Mouse (Mus musculus) stomach, postnatal 0 days (tissue): ENCODE measurements at regions not wholly inside any gene's neighbourhood (a gene's known extent, or its start where the extent isn't known, plus 50 kb on each side); places are given as distances from the start of the nearest gene placed in this dataset.

Experiments
- ATAC-seq: fragments of 200-750 bp; cut with Nextera tagmentation; 2 replicates; pipeline ENCODE4 v1.8.0; 2017; ENCODE audit not compliant: low FRiP score, low TSS enrichment
- DNase-seq: peaks from one replicate; pipeline ENCODE4 v3.0.0-alpha.2; 2016; ENCODE audit warnings: low spot score
- H3K27ac ChIP-seq: fragments of 300-500 bp; sonication (generic); replicated peaks from 2 replicates; pipeline ENCODE4 v1.5.1; 2014; ENCODE audit warnings: mild to moderate bottlenecking, control low read depth
- H3K27me3 ChIP-seq: fragments of 300-500 bp; sonication (generic); 2 replicates; pipeline ENCODE4 v1.6.1; 2014; ENCODE audit warnings: low read length; ENCODE audit not compliant: control insufficient read depth, insufficient read depth
- H3K36me3 ChIP-seq: fragments of 300-500 bp; sonication (generic); 2 replicates; pipeline ENCODE4 v1.6.1; 2014; ENCODE audit warnings: low read length, mixed read lengths; ENCODE audit not compliant: control insufficient read depth, insufficient read depth
- H3K4me1 ChIP-seq: fragments of 300-500 bp; sonication (generic); replicated peaks from 2 replicates; pipeline ENCODE4 v1.6.1; 2014; ENCODE audit warnings: antibody characterized with exemption; ENCODE audit not compliant: control insufficient read depth, insufficient read depth
- H3K4me2 ChIP-seq: fragments of 300-500 bp; sonication (generic); replicated peaks from 2 replicates; pipeline ENCODE4 v1.6.1; 2014; ENCODE audit warnings: low read depth, mild to moderate bottlenecking, control low read depth, moderate library complexity
- H3K4me3 ChIP-seq: fragments of 300-500 bp; sonication (generic); 2 replicates; pipeline ENCODE4 v1.5.1; 2014; ENCODE audit warnings: low read depth, low read length, control low read depth
- H3K9ac ChIP-seq: fragments of 300-500 bp; sonication (generic); 2 replicates; pipeline ENCODE4 v1.6.1; 2014; ENCODE audit warnings: mild to moderate bottlenecking, low read length, control low read depth, mixed read lengths
- H3K9me3 ChIP-seq: fragments of 300-500 bp; sonication (generic); 2 replicates; pipeline ENCODE4 v1.6.1; 2016; ENCODE audit warnings: low read length; ENCODE audit not compliant: control insufficient read depth
- CTCF ChIP-seq: IDR thresholded peaks from 2 replicates; pipeline ENCODE4 v1.5.1; 2016; ENCODE audit warnings: antibody characterized with exemption, low read depth, mild to moderate bottlenecking, moderate library complexity
- EP300 ChIP-seq: optimal IDR thresholded peaks from 2 replicates; pipeline ENCODE3; 2016; ENCODE audit warnings: antibody characterized with exemption
- WGBS: fragments of 180-500 bp; shearing (Covaris S2); extraction: QIAGEN DNeasy Blood & Tissue Kit; methylation state at CpG from one replicate; pipeline ENCODE4 v1.1.7; 2014; 5-methylcytosine and 5-hydroxymethylcytosine counted together

- Histone ChIP-seq H3K4me2 (no peak overlapping the region), H3K36me3 (no peaks in the 10 kb centered on the region), H3K9ac (no peak overlapping the region), H3K9me3 (no peaks in the 10 kb centered on the region), H3K27ac (no peak overlapping the region), H3K27me3 (no peaks in the 10 kb centered on the region), H3K4me3 (no peak overlapping the region), H3K4me1 (no peaks in the 10 kb centered on the region)
- WGBS = 57% methylated on average over 3 of the region's 3 CpGs
- ATAC-seq (no peak), DNase-seq (no peak)
- no peak for TF ChIP-seq CTCF
- TF ChIP-seq EP300 = no peak
Measured at GRCm38 (mm10) chrX:135058949-135059348, 49.9 kb upstream of the Zmat1 start.
